In genomic region chr14:43860522-43860921, GRCm38 (mm10) we compare ENCODE assay signal across 11 mouse cellular contexts. TPM values are rescaled to one million over a fixed set of nuclear protein-coding genes. Genes with fewer than 3 reads are reported as not detected.
DNase-seq lines count a peak whose midpoint lies in the region; ATAC-seq and TF ChIP-seq lines count a peak whose summit lies in the region.
"Not testable (repeated sequence)": the region's sequence is repeated elsewhere in the genome, so short reads cannot be mapped to it uniquely, and the experiment has no call there.
"Had no signal": no experiment of that assay in that cellular context is flagged by ENCODE, and none has a peak within 500 bp of the region (broad histone marks: within the 10 kb centered on the region; RNA-seq: fewer than 3 reads in every experiment).

No protein-coding gene starts in this region.

- H3K9ac ChIP-seq in forebrain, postnatal 0 days; liver, adult 2 months (ENCODE audit: low read depth, low read length); midbrain, embryonic 16.5 days (ENCODE audit: low read depth, low read length); stomach, postnatal 0 days (ENCODE audit: low read length): not testable (repeated sequence)

- H3K4me3 ChIP-seq in E14TG2a.4 (replicated peaks; ENCODE audit: low read length); forebrain, postnatal 0 days (ENCODE audit: low read depth, low read length); hindbrain, embryonic 10.5 days; layer of hippocampus, adult 2 months; liver, adult 2 months (ENCODE audit: insufficient read depth, low read depth, low read length); midbrain, embryonic 16.5 days (ENCODE audit: low read depth, low read length); stomach, postnatal 0 days (ENCODE audit: low read depth, low read length): not testable (repeated sequence)

- H3K27ac ChIP-seq in forebrain, postnatal 0 days (ENCODE audit: low read depth, low read length); hindbrain, embryonic 10.5 days; layer of hippocampus, adult 2 months; liver, adult 2 months (replicated peaks; ENCODE audit: insufficient read depth, low read depth, low read length); midbrain, embryonic 16.5 days (ENCODE audit: low read length); stomach, postnatal 0 days (replicated peaks): not testable (repeated sequence)

- not testable (repeated sequence) for TF ChIP-seq POLR2A in liver, adult 2 months (IDR thresholded peaks at IDR 0.05; ENCODE audit: extremely low read depth, insufficient read depth, low read length)

- peak; percentile 31 for TF ChIP-seq CTCF in E14TG2a.4 (conservative IDR thresholded peaks at IDR 0.05; ENCODE audit: low read length)
- TF ChIP-seq CTCF in forebrain, postnatal 0 days (IDR thresholded peaks at IDR 0.05; ENCODE audit: low read depth), result peak; percentile 66
- TF ChIP-seq CTCF in layer of hippocampus, adult 2 months (conservative IDR thresholded peaks at IDR 0.05), result peak; percentile 68
- not testable (repeated sequence) for TF ChIP-seq CTCF in liver, adult 2 months (IDR thresholded peaks at IDR 0.05; ENCODE audit: low read depth, low read length)
- peak; percentile 73 for TF ChIP-seq CTCF in stomach, postnatal 0 days (IDR thresholded peaks at IDR 0.05; ENCODE audit: low read depth)

- WGBS in forebrain, postnatal 0 days, result 26% methylated on average over 2 of the region's 2 CpGs
- WGBS in hindbrain, embryonic 10.5 days, result 41% methylated on average over 2 of the region's 2 CpGs
- WGBS in liver, adult 2 months, result 36% methylated on average over 2 of the region's 2 CpGs
- WGBS in midbrain, embryonic 16.5 days, result 34% methylated on average over 2 of the region's 2 CpGs
- WGBS in stomach, postnatal 0 days, result 19% methylated on average over 2 of the region's 2 CpGs

- ATAC-seq in forebrain, postnatal 0 days, result peak; percentile 23
- peak; percentile 54; the same call in 1 of the 2 replicates for ATAC-seq in midbrain, embryonic 16.5 days
- ATAC-seq in stomach, postnatal 0 days (ENCODE audit: low FRiP score, low TSS enrichment), result not testable (repeated sequence)

- H3K36me3 ChIP-seq in E14TG2a.4 (ENCODE audit: insufficient read depth, low read length); forebrain, postnatal 0 days (ENCODE audit: insufficient read depth); hindbrain, embryonic 10.5 days; liver, adult 2 months (ENCODE audit: control insufficient read depth, insufficient read depth, low read length); midbrain, embryonic 16.5 days (ENCODE audit: control insufficient read depth, insufficient read depth, low read length); stomach, postnatal 0 days (ENCODE audit: control insufficient read depth, insufficient read depth, low read length): not testable (repeated sequence)

- H3K4me2 ChIP-seq in forebrain, postnatal 0 days (ENCODE audit: low read depth); midbrain, embryonic 16.5 days (ENCODE audit: low read length); stomach, postnatal 0 days (replicated peaks; ENCODE audit: low read depth): not testable (repeated sequence)

- not testable (repeated sequence) for H3K27me3 ChIP-seq in E14TG2a.4 (ENCODE audit: insufficient read depth, low read length); forebrain, postnatal 0 days (ENCODE audit: insufficient read depth, low read length); hindbrain, embryonic 10.5 days (ENCODE audit: insufficient read depth, poor library complexity, severe bottlenecking); liver, adult 2 months (ENCODE audit: control insufficient read depth, insufficient read depth, low read length); midbrain, embryonic 16.5 days (ENCODE audit: control insufficient read depth, insufficient read depth, low read depth, low read length); stomach, postnatal 0 days (ENCODE audit: control insufficient read depth, insufficient read depth, low read length)

- not testable (repeated sequence) for H3K4me1 ChIP-seq in E14TG2a.4 (replicated peaks; ENCODE audit: low read depth, low read length); forebrain, postnatal 0 days (ENCODE audit: insufficient read depth); hindbrain, embryonic 10.5 days (replicated peaks); liver, adult 2 months (ENCODE audit: control insufficient read depth, insufficient read depth, low read length); midbrain, embryonic 16.5 days (ENCODE audit: control insufficient read depth, insufficient read depth, low read length); stomach, postnatal 0 days (replicated peaks; ENCODE audit: control insufficient read depth, insufficient read depth)

- not testable (repeated sequence) for TF ChIP-seq EP300 in stomach, postnatal 0 days (optimal IDR thresholded peaks at IDR 0.05)

- DNase-seq in c-Kit-positive CD71-negative TER-119-negative erythroid progenitor cells, embryonic 14.5 days (ENCODE audit: low read depth), result peak; percentile 9
- DNase-seq in forebrain, postnatal 0 days, result peak; percentile 39
- peak; percentile 17 for DNase-seq in hindbrain, embryonic 10.5 days (ENCODE audit: low spot score)
- DNase-seq in layer of hippocampus, adult 2 months (ENCODE audit: low spot score in 2 of 2), result peak; percentile 5 to 13
- peak; percentile 14 for DNase-seq in liver, adult 2 months (ENCODE audit: extremely low read depth, low read depth, low spot score)
- DNase-seq in stomach, postnatal 0 days (ENCODE audit: low spot score), result peak; percentile 14

- not testable (repeated sequence) for H3K9me3 ChIP-seq in E14TG2a.4 (ENCODE audit: low read length); forebrain, postnatal 0 days (ENCODE audit: low read length); hindbrain, embryonic 10.5 days; midbrain, embryonic 16.5 days (replicated peaks; ENCODE audit: control insufficient read depth, low read length, poor library complexity, severe bottlenecking); stomach, postnatal 0 days (ENCODE audit: control insufficient read depth, low read length)

- not testable (repeated sequence) for H3K79me2 ChIP-seq in liver, adult 2 months (ENCODE audit: control insufficient read depth, insufficient read depth, low read length)

RNA-seq across cellular contexts. Expression of gene Ear1, which starts 14.8 kb away (rescaled TPM):
- not detected in 2 replicates for total RNA-seq in forebrain, postnatal 0 days (2014; rRNA removed)
- polyA plus RNA-seq in forebrain, postnatal 0 days (2015; fragmentation: Nextera tagmentation; extraction: Ambion mirVana), result not detected in 2 replicates
- polyA plus RNA-seq in hindbrain, embryonic 10.5 days (2016; fragmentation: Nextera tagmentation; extraction: Ambion mirVana), result not detected in 2 replicates
- total RNA-seq in layer of hippocampus, adult 2 months (2021), result not detected
- total RNA-seq in liver, adult 2 months (2014; rRNA removed), result not detected in 2 replicates
- polyA plus RNA-seq in liver, adult 2 months (2012; rRNA removed), result 0.17 TPM in 1 of 2 replicates, not detected in the other
- not detected in 2 replicates for polyA plus RNA-seq in midbrain, embryonic 16.5 days (2015; fragmentation: Nextera tagmentation; extraction: Ambion mirVana)
- 0.41 and 0.67 TPM in 2 replicates for polyA plus RNA-seq in stomach, postnatal 0 days (2015; fragmentation: Nextera tagmentation; extraction: Ambion mirVana)
- polyA plus RNA-seq: heart, embryonic 11.5 days; large intestine, adult 2 months; midbrain, embryonic 13.5 days had no signal
